Mouse (Mus musculus): Measurements from ENCODE around the gene Plcb3. TPM values are rescaled to one million over a fixed set of nuclear protein-coding genes. Genes with fewer than 3 reads are reported as not detected.
A peak's percentile ranks its signal among the peaks of the same experiment; 100 is the strongest.

Gene Plcb3
- polyA plus RNA-seq, 1 experiment from 2014 or later = 5.9 TPM

DNA sequence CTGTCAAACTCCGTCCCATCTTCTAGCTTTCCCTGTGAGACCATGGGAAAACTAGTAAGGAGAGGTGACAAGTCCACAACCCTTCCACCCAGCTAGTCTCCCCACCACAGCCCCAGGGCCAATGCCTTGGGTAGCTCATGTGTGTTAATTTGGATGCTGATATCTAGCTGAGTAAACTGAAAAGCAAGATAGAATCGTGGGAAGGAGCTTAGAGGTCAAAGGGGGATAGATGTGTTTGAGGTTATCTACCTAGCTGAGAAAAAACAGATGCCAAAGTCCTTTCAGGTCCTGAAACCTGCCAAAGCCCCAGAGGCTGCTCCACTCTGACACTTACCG is 2.3 kb upstream of the Plcb3 start:
- WGBS (ENCODE audit: insufficient replicate concordance) = 32% methylated on average over 3 of the region's 3 CpGs
- H3K4me1 ChIP-seq (replicated peaks) = peaks cover 76% of the 10 kb centered on the region
- no peaks in the 10 kb centered on the region for H3K9me3 ChIP-seq (replicated peaks)
- peaks cover 33% of the 10 kb centered on the region for H3K36me3 ChIP-seq (replicated peaks)
- no peaks in the 10 kb centered on the region for H3K27me3 ChIP-seq
- H3K4me3 ChIP-seq (replicated peaks) = peak overlapping the region; percentile 77
- no peak for ATAC-seq (ENCODE audit: insufficient read depth)
- peak overlapping the region; percentile 91 for H3K27ac ChIP-seq (replicated peaks)
- H3K9ac ChIP-seq = peak overlapping the region; percentile 71
- H3K4me2 ChIP-seq = peak overlapping the region; percentile 98

DNA sequence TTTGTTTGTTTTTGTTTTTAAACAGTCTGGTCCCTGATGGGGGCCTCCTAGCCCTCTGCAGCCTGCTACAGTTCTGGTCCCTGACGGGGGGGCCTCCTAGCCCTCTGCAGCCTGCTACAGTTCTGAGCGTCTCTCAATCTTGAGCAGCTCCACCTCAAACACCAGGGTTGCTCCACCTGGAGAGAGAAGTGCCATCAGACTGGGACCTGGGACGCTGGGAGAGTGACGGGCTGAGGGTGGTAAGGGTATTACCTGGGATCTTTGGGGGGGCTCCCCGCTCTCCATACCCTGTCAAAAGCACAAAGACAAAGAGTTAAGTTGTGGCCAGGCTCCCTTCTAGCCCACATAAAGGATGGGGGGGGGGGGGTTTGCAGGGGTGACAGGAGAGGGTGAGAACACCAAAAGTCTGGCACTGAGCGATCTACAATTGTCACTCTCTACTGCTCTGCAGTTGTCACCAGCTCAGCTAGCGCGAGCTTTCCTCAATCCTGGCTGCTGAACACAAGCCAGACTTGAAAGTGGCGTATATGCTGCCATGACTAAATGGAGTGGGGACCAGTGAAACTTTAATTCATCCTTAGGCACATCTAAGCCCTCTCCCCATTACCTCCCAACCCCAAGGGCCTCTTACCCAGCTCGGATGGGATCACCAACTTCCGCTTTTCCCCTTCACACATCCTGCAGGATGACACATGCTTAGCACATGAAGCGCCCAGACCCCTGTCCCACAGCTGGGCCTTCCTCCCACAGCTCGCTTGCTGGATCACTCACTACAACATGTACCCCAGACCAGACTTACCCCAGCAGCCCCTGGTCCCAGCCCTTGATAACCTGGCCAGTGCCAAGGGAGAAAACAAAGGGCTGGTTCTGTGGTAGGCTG is 1.7 kb upstream of the Plcb3 start:
- WGBS (ENCODE audit: insufficient replicate concordance) = 74% methylated on average over 13 of the region's 13 CpGs
- peak overlapping the region; percentile 20; the same call in 1 of the 2 replicates for H3K9ac ChIP-seq
- no peaks in the 10 kb centered on the region for H3K9me3 ChIP-seq (replicated peaks)
- H3K4me1 ChIP-seq (replicated peaks) = peaks cover 77% of the 10 kb centered on the region
- ATAC-seq (ENCODE audit: insufficient read depth) = no peak
- H3K4me3 ChIP-seq (replicated peaks) = peak overlapping the region; percentile 77
- H3K27me3 ChIP-seq = no peaks in the 10 kb centered on the region
- H3K36me3 ChIP-seq (replicated peaks) = peaks cover 29% of the 10 kb centered on the region
- H3K4me2 ChIP-seq = peak overlapping the region; percentile 98
- H3K27ac ChIP-seq (replicated peaks) = peak overlapping the region; percentile 91

DNA sequence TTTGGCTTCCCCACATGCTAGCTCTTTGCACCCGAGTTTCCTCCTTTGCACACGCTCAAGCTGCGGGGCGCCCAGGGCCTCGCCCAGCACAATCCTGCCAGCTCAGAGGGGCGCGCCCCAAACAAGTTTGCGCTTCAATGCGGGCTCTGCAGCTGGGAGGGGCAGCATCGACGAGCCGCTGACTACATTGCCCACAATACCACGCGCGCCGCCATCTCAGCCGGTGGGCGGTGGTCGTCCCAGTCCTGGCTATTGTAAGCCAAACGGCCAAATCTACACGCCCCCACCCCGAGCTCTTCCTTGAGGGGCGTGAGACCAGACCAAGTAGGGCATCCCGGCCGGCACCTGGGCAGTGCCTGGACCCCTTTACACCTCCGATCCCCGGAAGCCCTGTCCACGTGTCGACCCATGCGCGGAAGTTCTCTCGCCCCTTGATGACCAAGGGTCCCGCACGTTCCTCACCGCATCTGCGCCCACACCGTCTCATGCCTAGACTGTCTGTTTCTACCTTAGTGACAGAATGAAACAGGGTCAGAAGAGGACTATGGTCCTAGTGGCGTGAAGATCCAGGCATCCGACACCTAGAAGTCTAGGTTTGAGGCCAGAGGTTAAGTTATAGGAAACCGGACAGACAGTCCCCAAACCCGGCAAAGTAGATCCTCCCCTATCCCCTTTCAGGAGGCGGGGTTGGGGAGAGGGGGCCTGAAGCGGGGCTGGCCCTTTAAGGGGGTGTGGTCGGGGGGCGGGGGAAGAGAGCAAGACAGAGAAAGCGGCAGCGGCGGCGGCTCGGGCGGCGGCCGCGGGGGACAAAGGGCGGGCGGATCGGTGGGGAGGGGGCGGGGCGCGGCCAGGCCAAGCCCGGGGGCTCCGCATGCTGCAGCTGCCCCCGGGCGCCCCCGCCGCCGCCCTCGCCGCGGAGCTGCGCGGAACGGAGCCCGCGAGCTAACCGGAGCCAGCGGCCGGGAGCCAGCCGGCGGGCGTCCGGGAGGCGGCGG is 1.8 kb downstream of the Plcb3 start, which contains the start of gene Ppp1r14b:
TSS of gene Ppp1r14b (plus strand) at position 758 of the 995 bp plus-strand sequence.
- WGBS (ENCODE audit: insufficient replicate concordance) = under 1% methylated on average over 79 of the region's 84 CpGs
- peak within 1 kb of the TSS; percentile 56 for H3K9ac ChIP-seq
- H3K27ac ChIP-seq (replicated peaks) = peak within 1 kb of the TSS; percentile 76
- H3K27me3 ChIP-seq = peaks cover 2% of the 10 kb centered on the region
- H3K9me3 ChIP-seq (replicated peaks) = no peaks in the 10 kb centered on the region
- H3K4me1 ChIP-seq (replicated peaks) = peaks cover 88% of the 10 kb centered on the region
- H3K4me2 ChIP-seq = peak within 1 kb of the TSS; percentile 90
- peak; percentile 60 for ATAC-seq (ENCODE audit: insufficient read depth)
- peak within 1 kb of the TSS; percentile 69 for H3K4me3 ChIP-seq (replicated peaks)
- H3K36me3 ChIP-seq (replicated peaks) = peaks cover 19% of the 10 kb centered on the region

DNA sequence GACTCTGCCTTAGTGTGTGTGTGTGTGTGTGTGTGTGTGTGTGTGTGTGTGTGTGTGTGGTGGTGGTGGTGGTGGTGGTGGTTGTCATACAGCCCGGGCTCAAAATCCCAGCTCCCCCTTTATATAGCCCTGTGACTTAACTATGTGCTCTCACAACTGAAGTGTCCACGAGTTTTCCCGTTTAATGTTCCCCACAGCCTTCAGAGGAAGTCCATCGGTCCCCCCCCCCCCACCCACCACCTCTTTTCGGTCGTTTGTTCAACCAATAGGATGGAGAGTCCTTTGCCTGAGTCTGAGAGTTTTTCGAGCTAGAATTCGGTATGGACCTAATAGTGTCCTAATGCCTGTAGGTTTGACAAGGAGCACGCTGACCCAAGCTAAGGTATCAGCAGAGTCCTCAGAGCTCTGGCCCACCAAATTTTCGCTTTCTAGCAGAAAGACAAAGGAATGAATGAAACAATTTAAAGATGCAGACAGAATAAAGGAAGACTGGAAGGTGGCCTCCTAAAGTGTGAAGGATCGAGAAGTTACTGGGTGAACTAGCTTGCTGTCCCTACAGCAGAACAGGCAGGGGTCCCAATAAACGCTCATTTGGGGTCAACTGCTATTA is 2.6 kb downstream of the Plcb3 start:
- Histone ChIP-seq H3K27me3 (peaks cover 11% of the 10 kb centered on the region), H3K4me1 (replicated peaks) (peaks cover 88% of the 10 kb centered on the region), H3K36me3 (replicated peaks) (peaks cover 19% of the 10 kb centered on the region), H3K4me2 (peak overlapping the region; percentile 90), H3K9ac (peak overlapping the region; percentile 56; the same call in 1 of the 2 replicates), H3K9me3 (replicated peaks) (no peaks in the 10 kb centered on the region), H3K4me3 (replicated peaks) (peak overlapping the region; percentile 69), H3K27ac (replicated peaks) (peak overlapping the region; percentile 42)
- ATAC-seq (ENCODE audit: insufficient read depth) = no peak
- 24% methylated on average over 12 of the region's 12 CpGs for WGBS (ENCODE audit: insufficient replicate concordance)

DNA sequence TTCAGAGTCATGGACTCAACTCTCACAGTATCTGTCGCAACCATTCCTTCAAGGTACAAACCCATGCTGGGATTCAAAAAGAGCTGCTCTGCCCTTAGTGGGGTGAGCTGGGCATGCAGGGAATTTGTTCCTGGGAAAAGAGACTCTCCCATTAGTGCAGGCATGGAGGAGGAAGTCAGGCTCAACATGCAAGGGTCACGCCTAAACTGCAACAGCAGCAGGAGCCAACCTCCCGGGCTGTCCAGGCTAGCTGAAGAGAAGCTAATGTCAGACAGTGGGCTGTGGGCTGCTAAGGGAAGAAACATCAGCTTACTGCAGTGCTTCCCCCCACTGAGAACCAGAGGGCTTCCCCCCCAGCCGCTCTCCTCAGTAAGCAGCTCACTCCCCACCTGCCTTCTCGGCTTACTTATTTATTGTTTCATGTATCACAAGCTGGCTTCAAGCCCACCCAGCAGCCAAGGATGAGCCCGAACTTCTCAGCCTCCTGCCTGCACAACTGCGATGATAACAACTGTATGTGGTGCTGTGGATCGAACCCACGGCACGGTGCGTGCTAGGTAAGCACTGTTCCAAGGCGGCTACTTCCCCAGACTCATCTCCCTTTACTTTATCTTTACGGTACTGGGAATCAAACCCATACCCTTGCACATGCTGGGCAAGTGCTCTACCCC is 3.9 kb downstream of the Plcb3 start:
- no peak overlapping the region for H3K27ac ChIP-seq (replicated peaks)
- peaks cover 88% of the 10 kb centered on the region for H3K4me1 ChIP-seq (replicated peaks)
- no peak overlapping the region for H3K4me2 ChIP-seq
- no peak for ATAC-seq (ENCODE audit: insufficient read depth)
- H3K9ac ChIP-seq = no peak overlapping the region
- no peak overlapping the region for H3K4me3 ChIP-seq (replicated peaks)
- H3K36me3 ChIP-seq (replicated peaks) = peaks cover 6% of the 10 kb centered on the region
- 74% methylated on average over 13 of the region's 13 CpGs for WGBS (ENCODE audit: insufficient replicate concordance)
- peaks cover 22% of the 10 kb centered on the region for H3K27me3 ChIP-seq
- H3K9me3 ChIP-seq (replicated peaks) = no peaks in the 10 kb centered on the region

DNA sequence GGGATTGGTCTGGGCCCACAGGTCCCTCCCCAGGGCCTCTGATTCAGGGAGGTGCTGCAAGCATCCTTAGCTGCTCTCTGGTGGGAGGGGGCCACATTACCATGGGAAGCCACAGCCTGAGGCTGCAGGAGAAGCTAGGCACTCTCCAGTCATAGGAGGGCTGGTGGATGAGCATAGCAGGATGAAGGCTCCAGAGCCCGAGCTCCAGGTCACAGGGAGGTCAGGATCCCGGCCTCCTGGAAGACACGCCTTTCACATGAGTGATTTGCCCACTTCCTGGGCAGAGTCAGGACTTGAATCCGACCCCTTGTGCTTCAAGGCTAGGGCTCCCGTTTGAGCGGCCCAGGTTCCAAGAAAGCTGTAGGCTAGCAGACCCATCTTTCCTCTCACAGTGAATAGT is 4.6 kb downstream of the Plcb3 start:
- Histone ChIP-seq H3K27me3 (peaks cover 22% of the 10 kb centered on the region), H3K4me1 (replicated peaks) (peaks cover 90% of the 10 kb centered on the region), H3K4me3 (replicated peaks) (no peak overlapping the region), H3K9me3 (replicated peaks) (no peaks in the 10 kb centered on the region), H3K9ac (no peak overlapping the region), H3K4me2 (no peak overlapping the region), H3K36me3 (replicated peaks) (0 out of 2 replicates have a peak, but pooled peaks cover 1% of the 10 kb centered on the region), H3K27ac (replicated peaks) (no peak overlapping the region)
- no peak for ATAC-seq (ENCODE audit: insufficient read depth)
- WGBS (ENCODE audit: insufficient replicate concordance) = 69% methylated on average over 6 of the region's 6 CpGs

DNA sequence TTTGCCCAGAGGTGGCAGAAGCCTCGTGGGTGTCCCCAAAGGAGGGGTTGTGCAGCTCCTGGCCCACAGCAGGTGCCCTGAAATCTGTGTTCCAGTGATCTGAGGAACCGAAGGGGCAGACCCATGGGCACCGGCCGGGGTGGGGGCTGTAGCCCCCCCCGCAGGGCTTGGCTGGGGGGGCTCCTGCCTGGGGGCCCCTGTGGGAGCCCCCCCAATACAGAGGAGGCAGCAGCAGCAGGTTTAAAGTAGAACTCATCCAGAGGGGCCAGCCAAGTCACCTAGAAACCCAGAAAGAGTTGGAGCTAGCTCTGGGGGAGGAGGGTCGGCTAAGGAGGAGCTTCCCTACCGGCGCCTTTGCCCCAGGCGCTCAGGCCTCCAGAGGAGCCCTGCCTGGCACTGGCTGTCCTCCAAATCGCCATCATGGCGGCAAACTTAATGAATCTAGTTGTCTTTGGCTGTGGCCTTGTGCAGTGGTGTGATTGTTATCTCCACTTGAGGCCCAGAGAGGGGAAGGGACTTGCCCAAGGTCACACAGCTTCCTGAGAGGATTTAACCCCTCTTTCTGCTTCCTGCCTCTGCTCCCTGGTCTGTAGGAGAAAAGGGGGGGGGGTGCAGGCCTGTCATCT is 5.7 kb downstream of the Plcb3 start:
- peak overlapping the region; percentile 75 for H3K9ac ChIP-seq
- WGBS (ENCODE audit: insufficient replicate concordance) = 23% methylated on average over 11 of the region's 11 CpGs

DNA sequence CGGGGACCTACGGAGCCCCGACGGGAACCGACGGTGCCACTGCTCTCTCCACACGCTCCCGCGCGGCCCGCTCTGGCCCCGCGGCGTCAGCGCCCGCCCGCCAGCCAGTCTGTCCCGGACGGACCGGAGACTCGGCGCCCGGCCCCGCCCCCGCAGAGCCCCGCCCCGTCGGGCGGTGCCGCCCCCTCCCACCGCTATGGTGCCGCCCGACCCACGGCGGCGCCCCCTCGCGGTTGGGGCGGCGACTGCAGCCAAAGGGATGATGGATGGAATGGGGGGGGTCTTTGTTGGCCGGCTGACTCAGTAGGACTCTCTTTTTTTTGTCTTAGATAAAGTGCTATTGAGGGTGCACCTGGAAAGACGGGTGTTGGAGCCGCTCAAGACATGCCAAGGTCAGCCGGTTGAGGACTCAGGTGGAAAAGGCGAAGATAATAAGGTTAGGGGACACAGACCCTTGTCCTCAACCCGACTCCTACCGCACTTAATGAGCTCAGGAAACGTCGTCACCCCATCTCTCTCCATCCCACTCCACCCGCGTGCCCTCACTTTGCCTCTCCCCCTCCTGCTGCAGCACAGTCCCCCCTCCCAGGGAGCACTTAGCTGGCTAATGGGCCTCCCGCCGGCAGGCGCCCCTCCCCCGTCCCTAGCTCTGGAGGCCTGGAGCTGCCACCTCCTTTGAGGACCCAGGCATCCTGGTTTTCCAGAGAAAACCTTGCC is 6.4 kb downstream of the Plcb3 start:
- Histone ChIP-seq H3K27ac (replicated peaks) (0 out of 2 replicates have a peak overlapping the region, but pooled peaks have one; percentile 24), H3K4me3 (replicated peaks) (peak overlapping the region; percentile 66), H3K36me3 (replicated peaks) (peaks cover 10% of the 10 kb centered on the region; the same call in 1 of the 2 replicates), H3K4me1 (replicated peaks) (peaks cover 75% of the 10 kb centered on the region), H3K9ac (peak overlapping the region; percentile 75), H3K4me2 (peak overlapping the region; percentile 97), H3K9me3 (replicated peaks) (no peaks in the 10 kb centered on the region), H3K27me3 (peaks cover 22% of the 10 kb centered on the region)
- ATAC-seq (ENCODE audit: insufficient read depth) = peak; percentile 65
- WGBS (ENCODE audit: insufficient replicate concordance) = 2% methylated on average over 55 of the region's 55 CpGs

More for the DNA sequence above, 5.7 kb downstream of the Plcb3 start:
- H3K27me3 ChIP-seq = peaks cover 22% of the 10 kb centered on the region
- H3K4me1 ChIP-seq (replicated peaks) = peaks cover 79% of the 10 kb centered on the region
- H3K27ac ChIP-seq (replicated peaks) = peak overlapping the region; percentile 29; the same call in 1 of the 2 replicates
- H3K4me3 ChIP-seq (replicated peaks) = peak overlapping the region; percentile 66
- no peak for ATAC-seq (ENCODE audit: insufficient read depth)
- H3K4me2 ChIP-seq = peak overlapping the region; percentile 97
- H3K9me3 ChIP-seq (replicated peaks) = no peaks in the 10 kb centered on the region
- peaks cover 4% of the 10 kb centered on the region; the same call in 1 of the 2 replicates for H3K36me3 ChIP-seq (replicated peaks)

DNA sequence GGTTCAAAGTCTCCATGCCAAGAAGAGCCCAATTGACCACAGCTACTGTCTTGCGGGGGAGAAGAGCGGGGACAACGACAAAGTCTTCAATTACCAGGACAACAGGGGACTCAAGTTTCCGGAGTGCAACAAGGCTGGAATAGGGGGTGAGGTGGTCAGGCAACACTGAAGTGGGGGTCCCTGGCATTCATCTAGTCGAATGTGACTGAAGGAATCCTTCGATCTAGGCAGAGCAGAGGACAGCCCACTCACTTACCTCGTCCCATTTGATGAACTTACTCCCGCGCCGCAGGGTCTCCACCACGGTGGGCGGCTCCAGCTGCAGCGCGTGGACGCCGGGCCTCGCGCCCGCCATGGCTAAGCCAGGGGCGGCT is 7.0 kb downstream of the Plcb3 start:
- no peaks in the 10 kb centered on the region for H3K9me3 ChIP-seq (replicated peaks)
- peak overlapping the region; percentile 97 for H3K4me2 ChIP-seq
- under 1% methylated on average over 20 of the region's 20 CpGs for WGBS (ENCODE audit: insufficient replicate concordance)
- H3K9ac ChIP-seq = peak overlapping the region; percentile 75
- no peak for ATAC-seq (ENCODE audit: insufficient read depth)
- H3K4me3 ChIP-seq (replicated peaks) = peak overlapping the region; percentile 66
- peaks cover 15% of the 10 kb centered on the region; the same call in 1 of the 2 replicates for H3K36me3 ChIP-seq (replicated peaks)
- H3K27ac ChIP-seq (replicated peaks) = 0 out of 2 replicates have a peak overlapping the region, but pooled peaks have one; percentile 24
- peaks cover 70% of the 10 kb centered on the region for H3K4me1 ChIP-seq (replicated peaks)
- peaks cover 22% of the 10 kb centered on the region for H3K27me3 ChIP-seq
